Mouse (Mus musculus): ENCODE measurements around the gene Mycbp2. TPM values are rescaled to one million over a fixed set of nuclear protein-coding genes. Genes with fewer than 3 reads are reported as not detected.

The Mycbp2 gene
- 11.2 and 11.5 TPM in 2 replicates for polyA plus RNA-seq (2016; fragmentation: Nextera tagmentation; extraction: Ambion mirVana)

DNA sequence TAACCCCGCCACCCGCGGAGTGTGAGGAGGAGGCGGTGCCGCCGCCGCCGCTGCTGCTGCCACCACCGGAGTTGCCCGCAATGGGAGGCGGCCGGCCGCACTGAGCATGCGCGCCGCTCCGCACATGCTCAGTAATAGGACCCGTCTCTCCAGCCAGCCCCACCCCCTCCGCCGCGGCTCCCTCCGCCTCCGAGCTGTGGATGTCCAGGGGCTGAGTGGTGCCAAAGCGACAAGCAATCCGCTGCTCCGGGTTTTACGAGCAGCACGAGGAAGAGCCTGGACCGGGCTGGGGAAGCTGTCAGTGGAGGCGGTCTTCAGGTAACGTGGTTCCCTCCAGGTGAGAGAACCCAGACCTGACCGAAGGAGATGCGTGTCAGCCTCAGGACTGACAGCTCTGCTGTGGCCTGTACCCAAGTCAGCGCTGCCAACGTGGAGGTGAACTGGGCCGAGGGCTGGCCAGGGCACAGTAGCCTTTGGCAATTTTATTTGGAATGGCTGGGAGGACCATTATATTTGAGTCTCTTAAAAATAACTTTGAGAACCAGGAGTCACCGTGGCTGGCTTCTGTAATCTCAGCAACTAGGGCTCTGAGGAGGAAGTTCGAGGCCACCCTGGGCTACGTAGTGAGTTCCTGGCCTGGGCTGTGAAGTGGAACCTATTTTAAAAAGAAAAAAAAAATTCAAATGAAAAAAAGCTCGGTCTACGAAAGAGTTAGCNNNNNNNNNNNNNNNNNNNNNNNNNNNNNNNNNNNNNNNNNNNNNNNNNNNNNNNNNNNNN lies at the start of gene Mycbp2:
TSS of gene Mycbp2 (minus strand) at position 86 of the 777 bp plus-strand sequence.
- H3K9me3 ChIP-seq (replicated peaks) = no peaks in the 10 kb centered on the region
- WGBS (ENCODE audit: insufficient replicate concordance) = 2% methylated on average over 38 of the region's 41 CpGs
- peak within 1 kb of the TSS; percentile 81 for H3K4me3 ChIP-seq
- no peaks in the 10 kb centered on the region for H3K27me3 ChIP-seq (replicated peaks)
- ATAC-seq = peak; percentile 95
- H3K4me1 ChIP-seq = peaks cover 63% of the 10 kb centered on the region
- no peaks in the 10 kb centered on the region for H3K36me3 ChIP-seq
- peak within 1 kb of the TSS; percentile 95 for H3K4me2 ChIP-seq
- H3K9ac ChIP-seq = peak within 1 kb of the TSS; percentile 90
- peak within 1 kb of the TSS; percentile 95 for H3K27ac ChIP-seq

GRCm38 (mm10) chr14:103392391-103392790 lies 45.8 kb upstream of the Mycbp2 start:
- H3K4me3 ChIP-seq = no peak overlapping the region
- no peak for ATAC-seq
- H3K9me3 ChIP-seq (replicated peaks) = no peaks in the 10 kb centered on the region
- no peaks in the 10 kb centered on the region for H3K36me3 ChIP-seq
- H3K27me3 ChIP-seq (replicated peaks) = no peaks in the 10 kb centered on the region
- 21% methylated on average over 7 of the region's 7 CpGs for WGBS (ENCODE audit: insufficient replicate concordance)
- H3K27ac ChIP-seq = no peak overlapping the region
- H3K4me1 ChIP-seq = no peaks in the 10 kb centered on the region
- no peak overlapping the region for H3K4me2 ChIP-seq
- no peak overlapping the region for H3K9ac ChIP-seq

DNA sequence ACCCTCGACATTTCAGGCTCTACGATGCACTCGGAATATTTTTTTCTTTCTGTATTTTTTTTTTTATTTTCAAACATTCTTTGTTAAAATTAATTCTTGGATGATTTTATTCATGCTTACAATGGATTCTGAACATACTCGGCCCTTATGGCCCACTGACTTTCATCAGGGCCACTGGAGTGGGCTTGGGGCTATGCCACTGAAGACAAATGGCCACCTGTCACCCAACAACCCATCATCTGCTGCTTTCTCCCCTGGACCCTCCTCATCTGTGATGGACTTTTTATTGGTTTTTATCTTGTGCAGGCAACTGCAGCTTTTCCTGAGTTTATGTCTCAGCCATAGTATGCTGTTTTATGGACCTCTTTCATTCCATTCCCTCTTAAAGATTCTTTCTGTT lies 40.8 kb upstream of the Mycbp2 start:
- ATAC-seq = no peak
- H3K4me2 ChIP-seq = no peak overlapping the region
- no peaks in the 10 kb centered on the region for H3K9me3 ChIP-seq (replicated peaks)
- H3K27me3 ChIP-seq (replicated peaks) = no peaks in the 10 kb centered on the region
- H3K9ac ChIP-seq = no peak overlapping the region
- H3K4me3 ChIP-seq = no peak overlapping the region
- H3K36me3 ChIP-seq = no peaks in the 10 kb centered on the region
- H3K27ac ChIP-seq = no peak overlapping the region
- H3K4me1 ChIP-seq = no peaks in the 10 kb centered on the region
- 75% methylated on average over 4 of the region's 4 CpGs for WGBS (ENCODE audit: insufficient replicate concordance)

GRCm38 (mm10) chr14:103386871-103387270 lies 40.3 kb upstream of the Mycbp2 start:
- Histone ChIP-seq H3K4me1 (no peaks in the 10 kb centered on the region), H3K9ac (no peak overlapping the region), H3K27ac (no peak overlapping the region), H3K9me3 (replicated peaks) (no peaks in the 10 kb centered on the region), H3K27me3 (replicated peaks) (no peaks in the 10 kb centered on the region), H3K4me2 (no peak overlapping the region), H3K4me3 (no peak overlapping the region), H3K36me3 (no peaks in the 10 kb centered on the region)
- 67% methylated on average over 8 of the region's 8 CpGs for WGBS (ENCODE audit: insufficient replicate concordance)
- no peak for ATAC-seq

DNA sequence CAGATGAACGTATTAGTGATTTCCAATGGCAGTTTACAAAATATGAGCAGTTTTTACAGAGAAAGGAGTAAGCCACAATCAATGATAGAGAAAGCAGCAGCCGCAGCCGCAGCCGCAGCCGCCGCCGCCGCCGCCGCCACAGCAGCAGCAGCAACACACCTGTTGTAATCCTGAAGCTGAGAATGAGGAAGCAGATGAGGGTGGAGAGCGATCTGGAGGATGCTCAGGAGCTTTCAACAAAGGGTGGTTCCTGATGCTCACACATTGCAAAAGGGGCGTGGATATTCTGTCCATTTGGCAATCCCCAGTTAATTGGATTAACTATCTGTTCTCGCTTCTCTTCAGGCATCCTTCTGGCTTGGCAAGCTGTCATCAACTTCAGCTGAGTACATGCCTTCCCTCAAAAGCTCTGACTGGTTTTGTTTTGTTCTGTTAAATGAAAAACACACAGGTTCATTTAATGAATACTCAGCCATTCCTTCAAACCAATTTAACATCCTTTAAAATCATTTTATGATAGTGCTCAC lies 38.5 kb upstream of the Mycbp2 start:
- WGBS (ENCODE audit: insufficient replicate concordance) = 54% methylated on average over 13 of the region's 13 CpGs
- Histone ChIP-seq H3K9me3 (replicated peaks) (no peaks in the 10 kb centered on the region), H3K4me3 (no peak overlapping the region), H3K27ac (no peak overlapping the region), H3K4me2 (no peak overlapping the region), H3K9ac (no peak overlapping the region), H3K27me3 (replicated peaks) (no peaks in the 10 kb centered on the region), H3K4me1 (no peaks in the 10 kb centered on the region), H3K36me3 (no peaks in the 10 kb centered on the region)
- no peak for ATAC-seq

DNA sequence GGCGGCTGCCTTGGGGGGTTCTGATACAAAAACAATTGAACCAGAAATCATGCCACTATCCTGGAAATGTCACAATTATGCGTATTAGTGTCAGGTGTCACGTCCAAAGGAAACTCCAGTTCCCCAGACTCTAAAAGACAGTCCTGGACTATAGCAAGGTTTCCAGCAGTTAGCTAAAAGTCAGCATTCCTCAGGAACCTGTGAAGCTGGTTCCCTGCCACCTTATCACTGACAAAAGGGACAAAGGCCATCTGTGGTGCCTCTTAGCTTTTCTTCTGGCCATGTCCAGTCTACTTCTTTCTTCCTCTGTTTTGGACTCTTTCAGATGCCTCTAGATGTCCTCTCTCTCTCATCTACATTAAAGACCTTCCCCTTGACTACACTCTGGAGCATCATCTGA lies 32.1 kb upstream of the Mycbp2 start:
- 61% methylated on average over 3 of the region's 3 CpGs for WGBS (ENCODE audit: insufficient replicate concordance)

DNA sequence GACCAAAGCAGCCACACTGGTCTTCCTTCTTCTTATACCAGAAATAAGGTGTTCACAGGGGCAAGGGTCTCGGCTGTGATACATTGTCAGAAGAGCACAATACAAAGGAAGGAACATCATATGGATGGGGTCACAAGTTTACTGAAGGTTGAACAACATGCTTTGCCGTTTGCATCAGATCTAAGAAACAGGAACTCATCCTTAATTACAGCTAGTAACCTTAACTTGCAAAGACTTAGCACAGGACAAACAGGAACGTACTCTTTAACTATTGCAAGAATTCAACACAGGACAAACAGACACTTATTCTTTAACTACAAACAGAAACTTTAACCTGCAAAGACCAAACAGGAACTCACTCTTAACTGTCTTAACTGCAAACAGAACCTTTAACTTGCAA lies 30.2 kb upstream of the Mycbp2 start:
- no peaks in the 10 kb centered on the region for H3K4me1 ChIP-seq
- H3K27me3 ChIP-seq (replicated peaks) = no peaks in the 10 kb centered on the region
- no peak overlapping the region for H3K4me3 ChIP-seq
- H3K27ac ChIP-seq = no peak overlapping the region
- H3K9ac ChIP-seq = no peak overlapping the region
- 59% methylated on average over 3 of the region's 3 CpGs for WGBS (ENCODE audit: insufficient replicate concordance)
- H3K9me3 ChIP-seq (replicated peaks) = no peaks in the 10 kb centered on the region
- no peak for ATAC-seq
- H3K4me2 ChIP-seq = no peak overlapping the region
- H3K36me3 ChIP-seq = no peaks in the 10 kb centered on the region

More for the DNA sequence above, 32.1 kb upstream of the Mycbp2 start:
- Histone ChIP-seq H3K9me3 (replicated peaks) (no peaks in the 10 kb centered on the region), H3K4me1 (no peaks in the 10 kb centered on the region), H3K4me2 (no peak overlapping the region), H3K4me3 (no peak overlapping the region), H3K27ac (no peak overlapping the region), H3K27me3 (replicated peaks) (no peaks in the 10 kb centered on the region), H3K9ac (no peak overlapping the region), H3K36me3 (no peaks in the 10 kb centered on the region)
- no peak for ATAC-seq

GRCm38 (mm10) chr14:103375523-103375922 lies 28.9 kb upstream of the Mycbp2 start:
- H3K4me2 ChIP-seq = no peak overlapping the region
- H3K36me3 ChIP-seq = no peaks in the 10 kb centered on the region
- H3K9ac ChIP-seq = no peak overlapping the region
- no peak overlapping the region for H3K4me3 ChIP-seq
- no peaks in the 10 kb centered on the region for H3K4me1 ChIP-seq
- no peaks in the 10 kb centered on the region for H3K27me3 ChIP-seq (replicated peaks)
- no peak overlapping the region for H3K27ac ChIP-seq
- H3K9me3 ChIP-seq (replicated peaks) = no peaks in the 10 kb centered on the region
- no peak for ATAC-seq
- WGBS (ENCODE audit: insufficient replicate concordance) = 76% methylated on average over 1 of the region's 1 CpGs

- no peak for ATAC-seq
- WGBS (ENCODE audit: insufficient replicate concordance) = 15% methylated on average over 2 of the region's 2 CpGs
- H3K9ac ChIP-seq = no peak overlapping the region
These were observed 16.6 kb upstream of the Mycbp2 start for GRCm38 (mm10) chr14:103363199-103363598.

GRCm38 (mm10) chr14:103356066-103356465 lies 9.5 kb upstream of the Mycbp2 start:
- Histone ChIP-seq H3K36me3 (no peaks in the 10 kb centered on the region), H3K27me3 (replicated peaks) (no peaks in the 10 kb centered on the region), H3K4me3 (no peak overlapping the region), H3K27ac (no peak overlapping the region), H3K9ac (no peak overlapping the region), H3K9me3 (replicated peaks) (no peaks in the 10 kb centered on the region), H3K4me2 (no peak overlapping the region), H3K4me1 (peaks cover 12% of the 10 kb centered on the region)
- WGBS (ENCODE audit: insufficient replicate concordance) = 65% methylated on average over 3 of the region's 3 CpGs
- ATAC-seq = no peak

More at GRCm38 (mm10) chr14:103363199-103363598, 16.6 kb upstream of the Mycbp2 start:
- H3K36me3 ChIP-seq = no peaks in the 10 kb centered on the region
- H3K27me3 ChIP-seq (replicated peaks) = no peaks in the 10 kb centered on the region
- H3K4me1 ChIP-seq = no peaks in the 10 kb centered on the region
- H3K27ac ChIP-seq = no peak overlapping the region
- no peak overlapping the region for H3K4me3 ChIP-seq
- no peaks in the 10 kb centered on the region for H3K9me3 ChIP-seq (replicated peaks)
- H3K4me2 ChIP-seq = no peak overlapping the region

DNA sequence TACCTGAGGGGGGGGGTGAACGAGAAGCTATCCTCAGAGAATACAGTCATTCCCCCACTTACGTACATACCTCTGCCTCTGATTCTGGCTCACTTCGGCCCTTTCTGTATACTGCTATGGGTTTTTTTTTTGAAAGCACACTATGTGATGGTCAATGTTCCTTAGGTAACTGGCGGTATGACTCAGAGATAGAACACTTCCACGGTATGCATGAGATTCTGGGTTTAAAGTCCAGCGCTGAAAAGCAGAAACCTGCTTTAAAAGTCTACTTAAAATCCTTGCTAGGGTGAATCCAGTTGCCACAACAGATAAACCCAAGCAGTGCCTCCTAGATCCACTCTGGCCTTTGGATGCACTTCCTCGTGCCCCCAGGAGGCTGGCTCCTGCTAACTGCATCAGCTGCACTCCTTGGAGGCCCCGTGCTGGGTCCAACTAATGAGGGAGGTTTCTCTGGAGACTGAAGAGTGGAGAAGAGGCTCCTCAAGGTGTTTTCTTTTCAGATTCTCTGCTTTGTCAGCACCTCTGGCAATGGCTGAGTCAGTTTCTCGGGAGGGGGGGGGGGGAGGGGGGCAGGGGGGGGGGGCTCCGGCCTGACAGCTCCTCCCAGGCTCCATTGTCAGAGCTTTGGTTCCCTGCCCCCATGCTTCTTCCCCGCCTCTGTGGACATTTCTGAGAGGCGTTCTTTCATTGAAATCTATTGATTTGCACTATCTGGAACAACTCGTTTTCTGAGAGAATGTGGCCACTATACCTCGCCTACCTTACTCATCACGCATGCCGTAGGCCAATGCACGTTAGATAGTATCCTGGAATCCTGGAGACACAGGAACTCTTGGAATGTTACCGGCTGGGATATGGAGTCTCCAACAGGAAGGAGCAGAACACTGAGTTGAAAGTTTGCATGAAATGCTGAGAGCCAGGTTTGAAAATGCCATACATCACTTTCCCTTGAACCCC lies 8.1 kb upstream of the Mycbp2 start:
- no peak overlapping the region for H3K27ac ChIP-seq
- H3K9me3 ChIP-seq (replicated peaks) = no peaks in the 10 kb centered on the region
- no peaks in the 10 kb centered on the region for H3K36me3 ChIP-seq
- no peak for ATAC-seq
- H3K27me3 ChIP-seq (replicated peaks) = no peaks in the 10 kb centered on the region
- H3K4me3 ChIP-seq = no peak overlapping the region
- H3K4me1 ChIP-seq = peaks cover 18% of the 10 kb centered on the region
- no peak overlapping the region for H3K9ac ChIP-seq
- 58% methylated on average over 17 of the region's 18 CpGs for WGBS (ENCODE audit: insufficient replicate concordance)
- H3K4me2 ChIP-seq = 0 out of 2 replicates have a peak overlapping the region, but pooled peaks have one; percentile 14
